Mouse (Mus musculus) testis, postnatal 14 days (tissue): ENCODE measurements around the gene Dock9.

Experiments
- DNase-seq: peaks from one replicate; pipeline ENCODE4 v3.0.0; 2021; ENCODE audit warnings: low spot score

The Dock9 gene

DNA sequence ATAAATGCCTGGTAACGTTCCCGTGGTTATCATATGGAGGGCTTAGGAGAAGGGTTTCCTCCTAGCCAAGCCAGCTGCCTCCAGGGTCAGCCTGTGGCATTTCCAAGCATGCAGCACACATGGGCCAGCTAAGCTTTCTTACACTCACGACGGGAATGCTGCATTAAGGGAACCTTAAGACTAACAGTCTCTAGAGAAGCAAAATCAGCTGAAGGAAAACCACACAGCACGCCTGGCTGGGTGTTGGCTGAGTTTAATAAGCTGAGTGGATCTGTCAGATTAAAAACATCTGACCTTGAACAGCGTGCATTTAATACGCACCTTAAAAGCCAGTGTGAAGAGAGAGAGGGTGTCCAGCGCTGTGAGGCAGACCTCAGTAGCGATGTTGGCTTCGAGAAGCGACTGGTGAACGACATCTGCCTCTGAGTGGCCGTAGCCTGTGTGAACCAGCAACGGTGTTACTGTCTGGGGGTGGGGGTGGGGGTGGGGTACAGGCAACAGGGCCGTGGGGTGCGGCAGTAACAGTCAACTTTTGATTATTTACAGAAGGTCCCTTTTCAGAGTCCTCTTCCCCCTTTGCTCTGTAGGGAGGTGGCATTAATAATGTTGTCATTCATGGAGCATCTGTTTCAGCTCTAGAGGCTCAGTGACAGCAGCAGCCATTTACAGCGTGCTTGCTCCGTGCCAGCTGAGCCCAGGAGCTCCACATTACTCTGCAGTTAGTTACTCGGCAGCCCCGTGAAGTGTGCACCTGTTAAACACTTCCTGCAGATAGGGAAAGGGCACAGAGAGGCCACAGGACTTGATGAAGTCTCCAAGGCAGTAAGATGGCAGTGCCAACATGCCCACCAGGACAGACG is 211.5 kb downstream of the Dock9 start:
- DNase-seq, result no peak

GRCm38 (mm10) chr14:121579055-121579454 is 218.6 kb downstream of the Dock9 start:
- no peak for DNase-seq

GRCm38 (mm10) chr14:121573391-121573790 is 224.2 kb downstream of the Dock9 start:
- no peak for DNase-seq

DNA sequence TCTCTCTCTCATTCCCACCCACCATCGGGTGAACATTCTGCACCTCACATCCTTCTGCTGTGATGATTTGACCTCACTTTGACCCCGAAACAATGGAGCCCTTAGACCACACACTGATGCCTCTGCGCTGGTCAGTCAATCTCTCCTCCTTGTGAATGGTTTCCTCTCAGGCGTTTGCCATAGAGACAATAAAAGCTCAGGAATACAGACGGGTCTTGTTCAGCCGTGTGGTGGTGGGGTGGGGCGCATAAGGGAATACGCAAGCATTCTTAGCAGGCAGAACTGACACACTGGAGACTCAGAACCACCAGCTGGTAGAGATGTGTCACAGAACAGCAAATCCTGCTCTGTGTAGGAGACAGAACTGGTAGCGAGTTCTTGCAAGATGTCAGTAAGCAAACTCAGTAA is 230.8 kb downstream of the Dock9 start:
- DNase-seq, result no peak

- DNase-seq, result no peak
Observed at GRCm38 (mm10) chr14:121565930-121566329, 231.7 kb downstream of the Dock9 start.

DNA sequence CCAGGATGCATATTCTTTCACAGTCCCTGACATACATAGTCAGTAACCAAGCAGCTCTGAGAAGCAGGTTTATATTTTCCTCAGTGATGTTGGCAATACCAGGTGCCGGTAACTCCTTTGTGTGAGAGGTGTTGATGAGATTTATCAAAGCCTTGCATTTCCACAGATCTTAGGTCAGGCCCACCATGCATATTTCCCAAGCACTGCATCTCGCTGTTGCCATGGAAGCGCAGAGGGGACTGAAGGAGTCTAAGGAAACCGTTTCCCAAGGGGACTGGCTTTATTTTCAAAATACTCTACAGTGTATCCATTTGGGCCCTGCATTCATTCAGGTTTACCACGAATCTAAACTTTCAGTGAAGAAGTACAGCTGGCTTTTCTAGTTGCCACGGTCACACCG is 233.0 kb downstream of the Dock9 start:
- DNase-seq, result no peak

DNA sequence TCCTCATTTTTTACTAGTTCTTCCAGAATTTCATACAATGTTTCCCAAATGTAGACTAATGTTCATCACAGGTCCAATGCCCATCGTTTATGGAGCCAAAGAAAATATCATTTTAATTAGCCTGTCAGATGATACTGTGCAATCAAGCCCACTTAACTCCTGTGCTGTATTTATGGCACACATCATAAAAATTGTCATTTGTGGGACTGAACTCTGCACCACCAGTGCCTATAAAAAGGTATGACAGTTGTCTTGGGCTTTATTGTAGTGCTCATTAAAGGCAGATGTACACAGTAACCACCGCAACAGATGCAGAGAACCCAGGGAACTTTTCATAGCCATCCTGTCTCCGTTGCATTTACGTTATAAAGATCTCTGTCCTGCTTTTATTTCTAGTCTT is 233.7 kb downstream of the Dock9 start:
- no peak for DNase-seq

DNA sequence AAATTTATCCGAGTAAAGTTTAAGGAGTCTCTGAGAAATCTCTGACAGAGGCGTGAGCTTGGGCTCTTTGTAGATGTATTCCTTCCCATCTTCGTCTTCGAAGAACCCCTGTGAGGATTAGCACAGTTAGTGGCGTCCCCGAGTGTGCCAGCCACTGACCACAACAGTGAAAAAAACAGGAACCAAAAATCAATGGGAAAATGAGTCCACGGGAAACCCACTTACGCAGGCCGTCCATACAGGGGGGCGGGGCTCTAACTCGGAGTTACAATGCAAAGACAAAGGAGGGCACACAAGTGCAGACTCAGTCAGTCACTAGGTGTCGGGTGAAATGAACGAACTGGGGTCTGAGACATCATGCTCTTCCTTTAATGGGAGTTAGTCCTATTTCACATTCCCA is 238.6 kb downstream of the Dock9 start:
- DNase-seq, result no peak

GRCm38 (mm10) chr14:121556401-121557315 is 241.0 kb downstream of the Dock9 start:
- no peak for DNase-seq

GRCm38 (mm10) chr14:121553785-121554184 is 243.9 kb downstream of the Dock9 start:
- DNase-seq, result no peak

DNA sequence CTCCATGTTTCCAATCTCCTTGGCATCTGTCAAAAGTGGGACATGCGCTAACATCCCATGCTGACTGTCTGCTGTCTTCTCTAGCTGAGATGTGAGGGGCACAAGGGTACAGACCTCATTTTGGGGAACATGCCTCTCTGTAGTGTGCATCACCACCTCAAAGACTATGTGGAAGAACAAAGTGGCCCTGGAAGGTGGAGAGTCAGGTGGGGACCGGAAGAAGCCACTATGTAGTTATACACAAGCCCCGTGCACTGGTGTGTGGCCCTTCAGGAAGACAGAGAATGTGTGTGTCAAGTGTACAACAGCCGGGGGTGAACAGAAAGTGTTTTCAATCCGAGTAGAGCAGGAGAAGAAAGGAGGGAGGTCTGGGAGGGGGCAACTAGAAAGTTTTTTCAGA is 245.1 kb downstream of the Dock9 start:
- DNase-seq, result no peak

DNA sequence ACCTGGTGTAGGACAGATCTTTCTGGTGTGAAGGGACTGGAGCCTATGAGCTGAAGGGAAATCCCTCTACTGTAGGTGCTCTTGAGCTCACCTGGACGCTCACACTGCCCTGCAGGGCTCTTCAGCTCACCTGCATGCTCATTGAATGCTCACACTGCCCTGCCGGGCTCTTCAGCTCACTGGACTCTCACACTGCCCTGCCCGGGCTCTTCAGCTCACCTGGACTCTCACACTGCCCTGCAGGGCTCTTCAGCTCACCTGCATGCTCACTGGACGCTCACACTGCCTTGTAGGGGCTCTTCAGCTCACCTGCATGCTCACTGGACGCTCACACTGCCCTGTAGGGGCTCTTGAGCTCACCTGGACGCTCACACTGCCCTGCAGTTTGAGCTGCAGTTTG is 247.8 kb downstream of the Dock9 start:
- no peak for DNase-seq

GRCm38 (mm10) chr14:121547745-121548144 is 249.9 kb downstream of the Dock9 start:
- no peak for DNase-seq

DNA sequence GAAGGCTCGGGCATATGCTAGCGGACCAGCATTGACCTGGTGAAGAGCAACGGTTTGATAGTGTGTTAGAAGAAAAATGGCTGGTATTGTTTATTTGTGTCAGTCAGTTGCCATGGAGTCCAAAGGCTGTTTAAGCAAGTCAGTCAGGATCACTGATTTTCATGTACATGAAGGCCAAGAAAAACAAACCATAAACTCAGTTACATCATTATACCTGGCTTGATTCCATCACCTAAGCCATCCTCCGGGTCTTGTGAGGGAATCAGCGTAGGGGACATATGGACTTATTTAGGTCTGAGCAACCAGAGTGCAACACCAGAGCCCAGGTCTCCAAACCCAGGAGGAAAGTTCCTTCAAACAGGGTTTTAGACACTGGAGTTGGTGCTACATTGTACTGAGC is 251.0 kb downstream of the Dock9 start:
- no peak for DNase-seq

DNA sequence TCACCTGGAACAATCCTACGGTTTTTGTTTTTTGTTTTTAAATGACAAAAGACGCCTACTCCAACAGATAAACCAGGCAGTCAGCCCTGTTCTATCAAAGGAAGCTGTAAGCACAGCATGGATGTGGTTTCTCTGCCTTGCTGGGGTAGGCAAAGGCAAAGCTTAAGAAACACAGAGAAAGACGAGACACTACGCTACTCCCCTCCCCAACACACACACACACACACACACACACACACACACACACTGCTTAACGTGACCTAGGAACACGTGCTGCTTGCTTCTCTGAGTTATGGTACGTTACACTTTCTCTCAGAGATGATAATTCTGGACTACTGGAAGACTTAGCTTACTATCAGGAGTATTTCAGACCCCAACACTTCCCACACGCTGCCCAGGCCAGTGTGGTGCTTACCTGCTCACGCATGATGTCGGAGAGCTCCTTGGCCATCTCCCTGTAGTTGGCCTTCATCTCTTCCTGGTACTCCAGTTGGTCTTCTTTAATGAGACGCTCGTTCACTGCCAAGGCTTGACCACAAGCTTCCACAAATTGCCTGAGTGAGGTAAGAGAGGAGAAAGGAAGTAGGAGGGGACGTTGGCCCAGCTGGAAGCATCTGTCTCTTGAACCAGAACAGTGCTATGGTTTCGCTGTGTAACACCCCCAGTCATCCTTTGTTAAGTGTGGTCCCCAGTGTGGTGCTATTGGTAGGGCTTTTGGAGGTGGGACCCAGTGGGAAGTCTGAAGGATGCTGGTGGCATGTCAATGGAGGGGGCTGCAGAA is 251.9 kb downstream of the Dock9 start:
- DNase-seq, result no peak

GRCm38 (mm10) chr14:121541262-121541661 is 256.4 kb downstream of the Dock9 start:
- no peak for DNase-seq

DNA sequence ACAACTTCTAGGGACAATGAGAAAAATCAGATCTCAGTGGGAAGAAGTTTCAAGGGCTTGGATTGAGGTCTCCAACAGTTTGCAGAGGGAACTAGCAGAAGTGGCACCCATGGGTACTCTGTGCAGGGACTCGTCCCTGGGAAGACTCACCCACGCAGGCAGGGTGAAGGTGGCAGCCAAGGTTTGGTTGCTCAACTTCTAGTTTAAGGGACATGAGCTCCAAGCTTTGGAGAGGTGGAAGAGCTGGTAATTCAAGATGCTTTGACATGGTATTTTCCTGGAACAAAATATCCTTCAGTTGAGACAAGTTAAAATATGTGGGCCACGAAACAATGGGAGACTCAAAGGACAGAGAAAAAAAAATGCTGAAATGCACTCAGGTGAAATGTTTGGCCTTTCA is 263.1 kb downstream of the Dock9 start:
- no peak for DNase-seq

- no peak for DNase-seq
Observed at GRCm38 (mm10) chr14:121530853-121531252, 266.8 kb downstream of the Dock9 start.

- DNase-seq, result no peak
Observed at GRCm38 (mm10) chr14:121527883-121528282, 269.8 kb downstream of the Dock9 start.

DNA sequence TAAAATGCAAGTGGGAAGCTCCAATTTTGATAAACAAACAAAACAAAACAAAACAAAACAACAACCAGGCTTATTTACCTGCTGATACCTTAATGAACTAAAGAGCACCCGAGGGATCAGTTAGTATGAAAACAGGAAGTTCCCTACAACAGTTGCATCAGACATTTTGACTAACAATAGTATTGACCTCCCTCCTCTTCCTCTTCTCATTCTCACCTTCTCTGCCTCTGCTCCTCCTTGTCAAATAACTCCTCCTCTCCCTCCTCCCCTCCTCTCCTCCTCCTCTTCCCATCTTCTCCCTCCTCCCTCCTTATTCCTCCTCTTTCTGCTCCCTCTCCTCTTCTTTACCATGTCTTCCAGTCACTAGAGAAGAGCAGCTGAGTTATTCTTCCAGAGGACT is 270.4 kb downstream of the Dock9 start:
- no peak for DNase-seq

GRCm38 (mm10) chr14:121521709-121522108 is 275.9 kb downstream of the Dock9 start:
- no peak for DNase-seq

- DNase-seq, result no peak
Observed at GRCm38 (mm10) chr14:121516881-121517280, 280.8 kb downstream of the Dock9 start.
